Mouse (Mus musculus): Measurements from ENCODE around the gene Copz2.
"Not testable (repeated sequence)": the region's sequence is repeated elsewhere in the genome, so short reads cannot be mapped to it uniquely, and the experiment has no call there.

DNA sequence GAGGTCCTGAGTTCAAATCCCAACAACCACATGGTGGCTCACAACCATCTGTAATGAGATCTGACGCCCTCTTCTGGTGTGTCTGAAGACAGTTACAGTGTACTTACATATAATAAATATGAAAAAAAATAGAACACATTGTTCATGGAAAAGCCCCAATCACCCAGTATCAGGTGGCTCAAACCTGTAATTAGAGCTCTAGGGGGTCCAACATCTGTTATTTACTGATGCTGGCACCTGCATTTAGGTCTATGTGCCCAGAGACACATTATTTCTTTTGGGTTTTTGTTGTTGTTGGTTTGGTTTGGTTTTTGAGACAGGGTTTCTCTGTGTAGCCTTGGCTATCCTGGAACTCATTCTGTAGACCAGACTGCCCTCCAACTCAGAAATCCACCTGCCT is 38.5 kb upstream of the Copz2 start:
- TF ChIP-seq CTCF (IDR thresholded peaks at IDR 0.05; ENCODE audit: low read depth, low read length); POLR2AphosphoS5 (IDR thresholded peaks at IDR 0.05; ENCODE audit: insufficient replicate concordance, low read depth, low read length): not testable (repeated sequence)
